Mouse (Mus musculus) cerebellum, adult 18-20 months (tissue): ENCODE results near the gene Rtn4rl1.

ENCODE experiments used
- DNase-seq, 2 experiments: peaks; one replicate each; pipeline ENCODE4 v3.0.0; 2021

Rtn4rl1 gene

DNA sequence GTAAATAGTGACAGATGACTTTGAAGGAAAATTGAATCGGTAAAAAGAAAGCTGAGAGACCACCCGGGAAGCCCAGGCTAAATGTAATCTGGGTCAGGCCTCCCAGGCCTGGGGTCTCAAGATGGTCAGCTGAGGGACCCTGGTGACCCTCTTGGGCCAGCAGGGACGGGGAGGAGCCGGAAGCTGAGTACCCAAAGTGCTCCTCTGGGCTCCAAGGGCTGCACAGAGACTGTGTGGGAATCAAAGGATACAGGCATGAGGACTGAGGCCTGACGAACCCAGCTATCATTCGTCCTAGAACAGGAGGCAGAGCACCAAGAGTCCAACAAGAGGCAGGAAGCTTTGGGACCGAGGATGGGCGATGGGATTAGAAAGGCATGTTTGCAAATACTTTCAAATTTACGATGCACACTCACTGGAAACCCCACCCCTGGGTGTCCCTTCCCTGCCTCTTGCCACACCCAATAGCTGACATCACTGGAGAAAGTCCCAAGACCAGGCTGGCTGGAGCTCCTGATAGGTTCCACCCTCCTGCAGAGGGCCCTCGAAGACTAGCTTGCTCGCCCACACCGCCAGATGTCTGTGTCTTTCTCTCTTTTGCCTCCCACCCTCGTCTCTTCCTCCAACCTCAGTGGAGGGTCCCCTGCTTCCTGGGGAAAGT, 60.8 kb downstream of the Rtn4rl1 start:
- DNase-seq, result no peak

DNA sequence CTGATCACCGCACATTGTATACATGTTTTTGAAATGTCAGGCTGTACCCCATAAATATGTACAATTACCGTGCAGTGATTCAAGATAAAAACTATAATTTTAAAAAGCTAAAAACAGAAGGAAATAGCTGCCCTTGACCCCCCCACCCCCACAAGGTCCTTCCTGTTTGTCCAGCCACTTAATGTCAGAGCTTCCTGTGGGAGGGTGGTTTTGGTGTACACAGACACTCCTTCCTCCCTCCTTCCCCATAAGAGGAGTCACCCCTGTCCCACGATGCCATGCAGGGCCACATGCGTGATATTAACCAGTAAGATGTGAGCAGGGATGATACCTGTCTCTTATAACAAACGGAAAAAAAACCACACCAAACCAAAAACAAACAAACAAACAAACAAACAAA, 61.7 kb downstream of the Rtn4rl1 start:
- DNase-seq, result no peak

DNA sequence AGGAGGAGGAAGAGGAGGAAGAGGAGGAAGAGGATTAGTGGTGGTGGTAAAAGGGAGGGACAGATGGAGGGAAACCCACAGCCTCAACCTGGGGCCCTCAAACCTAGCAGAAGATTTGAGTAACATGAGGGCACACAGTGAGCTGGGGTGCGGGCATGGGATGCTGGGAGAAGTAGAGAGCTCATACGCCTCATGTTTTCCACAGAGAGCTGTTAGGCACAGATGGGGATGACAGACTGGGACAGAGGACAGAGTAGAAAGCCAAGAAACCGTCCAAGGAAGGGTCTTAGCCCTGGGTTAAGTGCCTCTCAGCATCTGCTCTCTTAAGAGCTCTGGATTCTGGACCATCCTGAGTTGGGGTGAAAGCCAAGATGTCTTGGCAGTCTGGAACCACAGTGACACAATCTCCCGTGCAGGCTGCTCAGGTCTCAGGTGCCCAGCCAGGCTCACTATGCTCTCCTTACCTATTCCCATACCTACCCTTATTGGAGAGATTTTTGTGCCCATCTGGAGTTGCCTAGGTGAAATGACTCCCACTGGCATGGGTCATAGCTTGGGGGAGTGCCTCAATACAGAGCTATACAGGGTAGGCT, 63.6 kb downstream of the Rtn4rl1 start:
- peak; percentile 56 to 60 for DNase-seq

DNA sequence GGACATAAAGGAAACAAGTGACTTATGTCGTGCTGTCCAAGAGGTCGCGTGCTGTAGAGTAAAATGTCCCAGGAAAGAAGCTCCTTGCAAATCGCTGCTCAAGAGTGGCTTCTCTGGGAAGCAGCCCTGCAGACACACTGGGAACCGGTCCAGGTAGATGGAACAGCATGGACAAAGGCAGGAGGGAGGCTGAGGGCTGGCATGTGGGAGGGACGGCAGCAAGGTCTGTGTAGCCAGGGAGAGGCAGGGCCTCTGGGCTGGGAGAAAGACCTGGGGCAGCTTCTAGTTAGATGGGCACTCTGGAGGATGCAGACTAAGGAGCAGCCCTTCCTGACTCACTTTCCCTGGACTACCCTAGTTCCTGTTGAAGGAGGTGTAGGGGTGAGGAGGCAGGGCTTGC, 65.8 kb downstream of the Rtn4rl1 start:
- DNase-seq, result peak; percentile 85 to 93

GRCm38 (mm10) chr11:75259996-75260561, 66.5 kb downstream of the Rtn4rl1 start:
- DNase-seq, result peak; percentile 48 to 51

DNA sequence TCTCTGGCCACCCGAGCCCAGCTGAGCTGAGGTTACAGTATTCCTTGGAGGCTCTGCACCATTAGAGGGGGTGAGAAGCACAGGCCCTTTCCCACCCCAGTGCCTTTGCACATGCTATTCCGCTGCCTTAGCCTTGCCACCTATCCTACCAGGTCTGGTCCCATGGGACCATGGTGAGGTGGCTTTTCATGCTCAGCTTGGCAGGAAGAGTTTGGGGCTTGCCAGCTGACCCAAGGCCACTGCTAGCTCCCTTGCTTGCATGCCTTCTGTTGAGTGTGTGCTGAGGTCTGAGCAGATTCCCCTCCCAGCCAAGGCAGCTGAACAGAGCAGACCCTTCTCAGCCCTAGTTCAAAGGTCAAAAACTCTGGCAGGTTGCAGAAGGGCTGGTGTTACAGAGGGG, 67.4 kb downstream of the Rtn4rl1 start:
- peak in 1 of 2 experiments; percentile 35 for DNase-seq

GRCm38 (mm10) chr11:75261730-75262129, 68.1 kb downstream of the Rtn4rl1 start:
- DNase-seq, result no peak

DNA sequence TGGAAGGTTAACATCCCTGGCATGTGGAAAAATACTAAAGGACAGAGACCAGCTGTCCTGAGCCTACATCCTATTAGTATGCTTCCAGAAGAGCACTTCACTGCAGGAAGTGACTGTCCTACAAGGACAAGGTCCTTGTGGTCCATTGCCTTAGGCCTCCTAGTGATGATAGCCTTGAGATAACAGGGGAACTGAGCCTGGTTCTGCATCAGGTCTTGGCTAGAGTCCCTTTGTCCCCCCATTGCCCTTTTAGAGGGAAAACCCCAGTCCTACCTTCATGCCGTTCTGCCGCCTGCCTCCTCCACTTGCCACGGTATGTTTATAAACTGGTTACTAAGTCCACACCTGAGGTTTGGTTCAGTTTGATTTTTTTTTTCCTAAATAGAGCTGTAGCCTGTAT, 68.6 kb downstream of the Rtn4rl1 start:
- DNase-seq, result no peak

GRCm38 (mm10) chr11:75262791-75263190, 69.2 kb downstream of the Rtn4rl1 start:
- DNase-seq, result no peak

- no peak for DNase-seq
Observed at GRCm38 (mm10) chr11:75263274-75263963, 69.8 kb downstream of the Rtn4rl1 start.

DNA sequence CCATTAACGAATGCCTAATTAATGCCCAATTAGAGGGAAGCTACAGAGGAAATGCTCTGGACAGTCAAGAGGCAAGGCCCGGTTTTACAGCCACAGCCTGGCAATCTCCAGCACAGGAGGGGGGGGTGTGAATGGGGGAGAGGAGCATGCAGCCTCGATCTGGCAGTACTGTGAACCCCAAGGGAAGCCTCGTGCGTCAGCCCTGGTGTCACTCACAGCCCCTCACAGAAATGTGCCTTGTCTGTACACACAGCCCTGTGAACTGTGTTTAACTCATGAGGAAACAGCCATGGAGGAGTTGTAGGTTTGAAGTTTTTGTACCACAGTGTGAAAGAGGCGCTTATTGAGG, 70.4 kb downstream of the Rtn4rl1 start:
- DNase-seq, result no peak

- DNase-seq, result no peak
Observed at GRCm38 (mm10) chr11:75264550-75264949, 71.0 kb downstream of the Rtn4rl1 start.

- DNase-seq, result no peak
Observed at GRCm38 (mm10) chr11:75265545-75265944, 72.0 kb downstream of the Rtn4rl1 start.

GRCm38 (mm10) chr11:75267826-75268281, 74.3 kb downstream of the Rtn4rl1 start:
- DNase-seq, result peak; percentile 46 to 49

DNA sequence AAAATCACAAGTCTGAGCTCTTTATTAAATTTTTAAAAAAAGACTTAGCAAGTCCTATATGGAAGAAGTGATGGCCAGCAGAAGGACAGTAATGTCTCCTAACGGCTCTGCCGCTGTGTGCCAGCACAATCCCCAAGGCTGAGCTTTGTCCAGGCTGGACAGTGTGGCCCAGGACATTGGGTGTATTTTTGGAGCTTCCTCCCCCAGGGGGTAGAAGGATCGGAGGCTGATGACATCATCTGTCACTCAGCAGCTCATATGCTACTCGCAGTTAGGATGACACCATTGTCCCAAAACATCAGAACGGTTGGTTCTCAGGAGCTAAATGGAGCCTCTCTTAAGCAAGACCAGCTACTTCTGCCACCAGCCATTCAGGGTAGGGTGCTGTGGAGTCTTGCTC, 74.9 kb downstream of the Rtn4rl1 start:
- DNase-seq, result peak; percentile 69 to 70

DNA sequence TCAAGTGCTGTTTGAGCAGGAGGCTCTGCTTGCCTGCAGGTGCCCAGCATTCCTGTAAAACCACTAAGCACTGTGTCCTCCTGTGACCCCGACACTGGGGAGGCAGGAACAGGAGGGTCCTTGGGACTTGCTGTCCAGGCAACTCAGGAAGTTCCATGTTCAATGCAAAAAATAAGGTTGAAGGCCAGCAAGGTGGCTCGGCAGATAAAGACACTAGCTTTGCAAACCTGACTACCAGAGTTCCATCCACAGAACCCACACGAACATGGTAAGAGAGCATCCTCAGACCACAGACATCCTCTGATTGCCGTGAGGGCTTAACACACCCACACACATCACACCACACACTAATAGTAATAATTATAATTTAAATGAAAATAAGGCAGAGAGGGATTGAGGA, 75.6 kb downstream of the Rtn4rl1 start:
- peak in 1 of 2 experiments; percentile 17 for DNase-seq

DNA sequence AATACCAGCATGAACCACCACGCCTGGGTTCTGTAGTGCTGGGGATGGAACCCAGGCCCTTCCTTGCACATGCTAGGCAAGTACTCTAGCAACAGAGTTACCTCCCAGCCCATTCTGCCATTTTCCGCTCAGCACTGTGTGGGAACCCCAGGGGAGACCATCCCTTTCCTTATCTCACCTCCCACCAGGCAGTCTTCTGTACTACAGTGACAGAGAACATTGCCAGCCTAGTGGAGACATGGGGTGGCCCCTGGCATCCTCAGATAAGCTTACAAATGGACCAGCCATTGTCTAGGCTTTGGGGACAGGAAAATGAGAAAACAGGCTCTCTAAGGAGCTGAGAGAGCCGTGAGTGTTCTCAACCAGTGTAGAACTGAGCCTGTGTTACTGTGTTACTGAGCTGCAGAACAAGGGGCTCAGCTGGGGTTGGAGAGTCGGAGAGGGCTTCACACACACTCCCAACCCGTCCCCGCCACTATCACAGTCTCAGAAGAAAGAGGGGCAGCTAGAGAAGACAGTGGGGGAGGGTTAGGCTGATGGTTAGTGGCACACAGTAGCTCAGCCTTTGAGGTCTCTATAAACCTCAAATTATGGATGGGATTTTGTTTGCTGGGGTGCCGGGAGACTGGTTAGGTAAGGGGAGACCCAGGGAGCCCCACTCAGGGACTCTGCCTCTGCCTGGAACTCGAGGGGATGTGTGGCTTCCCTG, 76.8 kb downstream of the Rtn4rl1 start:
- no peak for DNase-seq

DNA sequence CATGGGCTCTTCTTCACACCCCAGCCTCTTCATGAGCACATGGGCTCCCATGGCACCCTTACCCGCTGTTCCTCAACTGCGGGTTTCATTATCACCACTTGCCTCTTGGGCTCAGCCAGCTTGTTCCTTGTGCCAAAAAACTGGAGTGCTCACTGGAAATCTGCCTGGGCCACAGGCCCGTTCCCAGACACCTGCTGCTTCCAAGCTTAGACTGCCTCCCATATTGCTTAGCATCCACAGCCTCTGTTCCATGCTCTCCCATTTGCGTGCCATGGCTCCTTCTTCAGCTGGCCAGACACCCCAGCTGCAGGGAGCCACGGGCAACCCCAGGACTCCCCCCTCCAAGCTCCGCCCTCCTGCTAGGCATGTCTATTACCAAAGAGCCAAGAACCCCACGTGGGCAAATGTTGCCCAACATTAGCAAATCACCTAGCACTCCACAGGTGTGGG, 77.4 kb downstream of the Rtn4rl1 start:
- DNase-seq, result peak; percentile 78 to 80

- no peak for DNase-seq
Observed at GRCm38 (mm10) chr11:75273466-75273865, 79.9 kb downstream of the Rtn4rl1 start.

GRCm38 (mm10) chr11:75275035-75275434, 81.5 kb downstream of the Rtn4rl1 start:
- no peak for DNase-seq

DNA sequence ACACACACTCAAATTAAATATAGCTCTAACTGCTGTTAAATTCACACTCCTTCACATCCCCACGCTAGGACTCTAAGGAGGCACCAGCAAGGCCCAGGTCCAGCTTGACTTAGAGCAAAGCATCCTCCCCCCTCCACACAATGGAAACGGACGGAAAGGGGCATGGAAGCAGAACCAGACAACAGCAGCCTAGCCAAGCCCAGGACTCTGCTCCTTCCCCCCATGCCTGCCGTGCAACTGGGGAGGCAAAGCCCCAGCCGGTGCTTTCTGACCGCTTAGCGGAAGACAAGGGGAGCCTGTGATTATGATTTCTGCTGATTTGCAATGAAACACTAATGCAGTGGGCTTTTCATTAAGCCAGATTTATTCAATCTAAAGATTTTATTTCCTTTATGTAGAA, 84.5 kb downstream of the Rtn4rl1 start:
- no peak for DNase-seq

DNA sequence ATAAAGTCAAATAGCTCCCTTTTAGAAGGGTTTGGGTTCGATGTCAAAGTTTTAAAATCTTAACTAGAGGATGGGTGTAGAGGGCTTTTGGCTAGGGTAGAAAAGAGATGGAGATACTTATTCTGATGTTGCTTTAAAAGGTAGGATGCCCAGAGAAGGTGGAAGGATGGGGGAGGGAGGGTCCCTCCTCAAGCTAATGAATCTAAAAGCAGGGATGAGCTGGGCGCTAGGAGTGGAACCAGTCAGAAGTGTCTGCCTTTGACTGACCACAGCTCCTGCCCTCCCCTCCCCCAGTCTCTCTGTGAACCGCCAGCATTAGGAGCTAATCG, 85.4 kb downstream of the Rtn4rl1 start:
- no peak for DNase-seq

- DNase-seq, result peak; percentile 45 to 50
Observed at GRCm38 (mm10) chr11:75279342-75280065, 85.9 kb downstream of the Rtn4rl1 start.
